Mouse (Mus musculus) lung, postnatal 4 days (tissue): ENCODE measurements around the gene Clk2.
"Not testable (repeated sequence)": the region's sequence is repeated elsewhere in the genome, so short reads cannot be mapped to it uniquely, and the experiment has no call there.

Experiments used
- DNase-seq, 2 experiments: peaks; one replicate each; pipeline ENCODE4 v3.0.0; 2021

The Clk2 gene

DNA sequence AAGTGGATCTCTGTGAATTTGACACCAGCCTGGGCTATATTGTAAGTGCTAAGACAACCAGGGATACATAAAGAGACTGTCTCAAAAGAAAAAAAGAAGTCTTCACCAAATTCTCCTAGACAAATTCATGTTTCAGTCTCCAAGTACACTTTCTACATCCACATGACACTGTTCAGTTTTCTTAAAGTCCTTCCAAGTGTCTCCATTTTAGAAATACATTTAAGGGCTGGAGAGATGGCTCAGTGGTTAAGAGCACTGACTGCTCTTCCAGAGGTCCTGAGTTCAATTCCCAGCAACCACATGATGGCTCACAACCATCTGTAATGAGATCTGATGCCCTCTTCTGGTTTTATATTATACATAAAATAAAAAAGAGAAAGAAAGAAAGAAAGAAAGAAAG, 3.4 kb upstream of the Clk2 start:
- not testable (repeated sequence) for DNase-seq

DNA sequence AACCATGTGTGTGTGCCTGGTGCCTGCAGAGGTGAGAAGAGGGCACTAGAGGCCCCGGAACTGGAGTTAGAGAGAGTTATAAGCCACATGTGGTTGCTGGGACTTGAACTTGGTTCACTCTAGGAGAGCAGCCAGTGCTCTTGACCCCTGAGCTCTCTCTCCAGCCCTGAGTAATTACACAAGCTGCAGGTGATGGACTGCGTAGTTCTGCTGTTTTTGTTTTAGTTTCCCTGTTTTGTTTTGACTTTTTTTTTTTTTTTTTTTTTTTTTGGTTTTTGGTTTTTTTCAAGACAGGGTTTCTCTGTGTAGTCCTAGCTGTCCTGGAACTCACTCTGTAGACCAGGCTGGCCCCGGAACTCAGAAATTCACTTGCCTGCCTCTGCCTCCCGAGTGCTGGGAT, 2.8 kb upstream of the Clk2 start:
- no peak for DNase-seq

DNA sequence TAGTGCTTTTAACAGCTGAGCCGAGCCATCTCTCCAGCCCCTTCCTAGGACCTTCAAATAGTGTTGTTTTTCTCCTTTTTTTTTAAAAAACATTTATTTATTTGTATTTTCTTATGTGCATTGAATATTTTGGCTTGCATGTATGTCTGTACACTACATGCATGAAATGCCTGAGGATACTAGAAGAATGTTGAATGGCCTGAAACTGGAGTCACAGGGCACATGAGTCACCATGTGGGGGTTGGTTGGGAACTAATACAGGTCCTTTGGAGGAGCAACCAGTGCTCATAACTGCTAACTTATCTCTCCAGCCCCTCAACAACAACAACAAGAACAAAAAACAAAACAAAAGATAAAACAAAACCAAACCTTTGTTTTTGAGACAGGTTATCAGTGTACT, 1.5 kb upstream of the Clk2 start:
- no peak for DNase-seq

DNA sequence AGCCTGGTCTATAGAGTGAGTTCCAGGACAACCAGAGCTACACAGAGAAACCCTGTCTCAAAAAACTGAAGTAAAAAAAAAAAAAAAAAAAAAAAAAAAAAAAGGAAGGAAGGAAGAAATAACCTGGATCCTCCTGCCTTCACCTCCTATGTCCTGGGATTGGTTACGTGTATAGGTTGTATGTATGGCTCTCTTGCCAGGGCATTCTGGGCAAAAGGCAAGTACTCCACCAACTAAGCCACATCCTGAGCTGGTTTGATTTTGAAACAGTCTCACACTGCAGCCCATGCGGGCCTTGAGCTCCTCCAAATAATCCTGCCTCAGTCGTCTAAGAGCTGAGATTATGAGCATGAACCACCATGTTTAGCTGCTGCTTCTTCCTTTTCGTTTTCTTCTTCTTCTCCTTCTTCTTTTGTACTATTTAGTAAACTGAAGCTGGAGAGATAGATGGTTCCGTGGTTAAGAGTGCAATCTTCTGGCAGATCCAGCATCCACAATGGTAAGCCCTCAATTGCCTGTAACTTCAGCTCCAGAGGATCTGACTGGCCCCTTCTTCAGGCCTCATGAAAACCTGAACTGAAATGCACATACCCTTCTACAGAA, 851 bp upstream of the Clk2 start:
- DNase-seq = peak in 1 of 2 experiments; percentile 9

DNA sequence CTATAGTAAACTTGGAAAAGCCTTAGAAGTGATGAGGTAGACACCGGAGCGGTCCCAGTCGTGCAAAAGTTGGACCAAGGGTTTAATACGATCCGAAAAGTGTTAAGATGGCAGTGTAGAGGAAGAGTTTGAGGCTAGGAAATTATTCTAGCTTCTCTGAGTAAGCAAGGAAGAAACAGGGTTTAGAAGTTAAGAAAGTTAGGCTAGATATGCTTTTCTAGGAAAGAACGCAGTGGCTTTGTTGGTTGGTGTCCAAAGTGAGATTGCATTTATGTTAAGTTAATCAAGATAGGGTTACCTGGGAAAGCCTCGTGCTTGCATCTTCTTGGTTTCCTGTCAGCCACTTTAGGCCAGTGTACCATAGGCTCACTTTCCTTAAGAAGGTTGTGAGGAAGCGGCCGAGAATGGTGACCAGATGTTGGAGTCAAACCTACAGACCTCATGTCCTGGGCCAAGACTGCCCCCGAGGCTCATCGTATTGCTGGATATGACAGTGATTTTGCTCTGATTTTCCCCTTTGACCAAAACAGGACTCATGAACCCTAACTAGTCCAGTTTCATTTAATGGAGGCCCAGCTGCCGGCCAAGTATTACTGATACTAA, 774 bp downstream of the Clk2 start:
- DNase-seq = peak in 1 of 2 experiments; percentile 13

DNA sequence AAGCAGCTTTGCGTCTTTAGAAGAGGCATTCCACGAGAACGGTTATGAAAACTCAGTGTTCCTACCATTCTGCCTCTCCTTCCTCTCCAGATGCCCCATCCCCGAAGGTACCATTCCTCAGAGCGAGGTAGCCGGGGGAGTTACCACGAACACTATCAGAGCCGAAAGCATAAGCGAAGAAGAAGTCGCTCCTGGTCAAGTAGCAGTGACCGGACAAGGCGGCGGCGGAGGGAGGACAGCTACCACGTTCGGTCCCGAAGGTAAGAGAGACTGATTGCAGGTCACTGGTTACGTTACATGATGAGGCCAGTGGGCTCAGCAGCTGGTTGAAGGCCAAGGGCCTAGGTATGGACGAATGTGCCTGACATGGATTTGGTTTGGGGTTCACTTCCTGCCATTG, 2.4 kb downstream of the Clk2 start:
- DNase-seq = peak in 1 of 2 experiments; percentile 23

DNA sequence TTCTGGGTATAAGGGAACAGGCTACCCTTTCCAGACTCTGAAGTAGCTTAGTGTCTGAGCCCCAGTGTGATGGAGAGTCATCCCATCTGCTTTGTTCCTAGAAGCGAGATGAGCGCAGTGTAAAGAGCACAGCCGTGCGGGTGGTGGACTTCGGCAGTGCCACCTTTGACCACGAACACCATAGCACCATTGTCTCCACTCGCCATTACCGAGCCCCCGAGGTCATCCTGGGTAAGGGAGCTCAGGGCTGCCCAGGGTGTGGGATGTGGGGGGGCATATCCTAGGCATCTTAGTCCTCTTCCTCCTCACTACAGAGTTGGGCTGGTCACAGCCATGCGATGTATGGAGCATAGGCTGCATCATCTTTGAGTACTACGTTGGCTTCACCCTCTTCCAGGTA, 10.2 kb downstream of the Clk2 start:
- DNase-seq = no peak

DNA sequence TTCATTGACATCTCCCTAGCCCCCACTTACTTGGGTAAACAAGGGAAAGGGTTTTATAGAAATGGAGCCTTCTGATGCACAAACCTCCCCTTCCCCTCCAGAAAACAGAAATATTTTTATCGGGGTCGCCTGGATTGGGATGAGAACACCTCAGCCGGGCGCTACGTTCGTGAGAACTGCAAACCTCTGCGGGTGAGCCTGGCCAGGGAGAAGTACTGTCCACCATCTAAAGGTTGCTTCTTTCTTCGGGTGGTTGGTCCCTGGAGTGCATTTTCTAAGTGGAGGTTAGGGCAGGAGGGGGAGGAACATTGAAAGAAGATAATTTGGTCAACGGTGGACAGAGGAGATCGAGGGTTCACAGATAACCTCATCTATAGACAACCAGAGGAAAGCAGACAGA, 10.9 kb downstream of the Clk2 start:
- no peak for DNase-seq

DNA sequence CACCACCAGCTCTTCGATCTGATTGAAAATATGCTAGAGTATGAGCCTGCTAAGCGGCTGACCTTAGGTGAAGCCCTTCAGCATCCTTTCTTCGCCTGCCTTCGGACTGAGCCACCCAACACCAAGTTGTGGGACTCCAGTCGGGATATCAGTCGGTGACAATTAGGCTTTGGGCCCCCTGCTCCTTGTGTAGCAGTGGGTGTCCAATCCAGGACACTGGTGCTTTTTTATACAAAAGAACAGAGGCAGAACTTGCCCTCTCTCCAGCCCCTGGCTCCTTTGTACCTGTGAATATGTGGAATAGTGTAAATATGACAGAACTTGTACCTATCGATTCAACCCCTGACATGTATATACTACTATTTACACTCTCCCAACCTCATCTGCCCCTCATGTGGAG, 11.8 kb downstream of the Clk2 start:
- DNase-seq = no peak

DNA sequence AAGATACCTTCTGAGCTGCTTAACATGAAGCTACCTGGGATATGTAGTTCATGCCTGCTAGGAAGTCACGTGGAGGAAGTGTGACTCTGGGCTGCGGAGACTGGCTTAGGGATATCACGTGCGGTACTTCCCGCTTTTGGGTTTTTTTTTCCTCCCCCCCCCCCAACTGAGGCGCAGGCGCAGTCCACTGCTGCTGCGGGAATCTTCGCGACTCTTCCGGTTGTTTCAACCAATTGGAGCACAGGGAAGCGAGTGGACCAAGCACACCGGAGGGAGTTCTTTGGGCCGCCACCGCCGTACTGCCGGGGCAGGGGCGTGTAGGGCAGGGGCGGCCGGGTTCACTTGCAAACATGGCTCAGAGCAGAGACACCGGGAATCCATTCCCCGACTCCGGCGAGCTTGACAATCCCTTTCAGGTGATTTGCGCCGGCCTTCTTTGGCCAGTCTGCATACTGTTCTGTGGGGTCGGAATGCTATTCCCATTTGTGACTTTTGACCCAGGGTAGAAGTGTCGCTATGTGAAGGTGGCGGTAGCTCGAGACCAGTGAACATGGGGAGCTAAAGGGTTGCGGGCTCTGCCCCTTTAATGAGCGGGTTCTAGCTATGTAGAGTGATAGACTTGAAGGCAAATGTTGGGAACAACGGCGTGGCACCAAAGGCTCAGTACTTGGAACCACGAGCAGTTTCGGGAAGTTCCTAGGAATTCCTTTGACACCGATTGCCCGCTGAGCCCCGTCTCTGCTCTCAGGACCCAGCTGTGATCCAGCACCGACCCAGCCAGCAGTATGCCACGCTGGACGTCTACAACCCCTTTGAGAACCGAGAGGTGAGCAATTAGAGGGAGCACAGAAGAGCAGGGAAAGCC, 12.9 kb downstream of the Clk2 start, which contains the start of gene Scamp3:
Gene Scamp3, plus strand, starts transcription at position 232 of the 865 bp plus-strand sequence.
- DNase-seq = peak; percentile 88 to 91

DNA sequence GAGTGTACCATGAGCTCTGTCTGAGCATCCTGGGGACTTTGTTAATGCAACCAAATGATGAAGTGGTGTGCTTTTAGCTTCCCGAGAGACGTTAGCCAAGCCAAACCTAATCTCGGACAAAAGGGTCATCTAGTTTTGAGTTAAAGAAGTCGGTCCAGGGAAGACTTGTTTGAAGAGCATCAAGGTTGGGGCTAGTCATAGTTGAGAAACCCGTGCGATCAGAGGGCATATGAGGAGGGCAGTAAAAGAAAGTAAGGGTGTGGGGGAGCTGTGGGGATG, 13.5 kb downstream of the Clk2 start:
- no peak for DNase-seq

DNA sequence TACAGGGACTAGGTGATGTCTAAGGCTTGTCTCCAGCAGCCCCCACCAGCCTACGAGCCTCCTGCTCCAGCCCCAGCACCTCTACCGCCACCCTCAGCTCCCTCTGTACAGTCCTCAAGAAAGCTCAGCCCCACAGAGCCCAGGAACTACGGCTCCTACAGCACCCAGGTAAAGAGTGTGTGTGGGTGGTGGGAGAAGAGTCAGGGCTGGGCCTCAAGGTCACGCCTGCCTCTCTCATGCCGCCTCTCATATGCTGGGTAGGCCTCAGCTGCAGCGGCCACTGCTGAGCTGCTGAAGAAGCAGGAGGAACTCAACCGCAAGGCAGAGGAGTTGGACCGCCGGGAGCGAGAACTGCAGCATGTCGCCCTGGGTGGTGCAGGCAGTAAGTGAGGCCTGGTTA, 14.5 kb downstream of the Clk2 start:
- DNase-seq = no peak

DNA sequence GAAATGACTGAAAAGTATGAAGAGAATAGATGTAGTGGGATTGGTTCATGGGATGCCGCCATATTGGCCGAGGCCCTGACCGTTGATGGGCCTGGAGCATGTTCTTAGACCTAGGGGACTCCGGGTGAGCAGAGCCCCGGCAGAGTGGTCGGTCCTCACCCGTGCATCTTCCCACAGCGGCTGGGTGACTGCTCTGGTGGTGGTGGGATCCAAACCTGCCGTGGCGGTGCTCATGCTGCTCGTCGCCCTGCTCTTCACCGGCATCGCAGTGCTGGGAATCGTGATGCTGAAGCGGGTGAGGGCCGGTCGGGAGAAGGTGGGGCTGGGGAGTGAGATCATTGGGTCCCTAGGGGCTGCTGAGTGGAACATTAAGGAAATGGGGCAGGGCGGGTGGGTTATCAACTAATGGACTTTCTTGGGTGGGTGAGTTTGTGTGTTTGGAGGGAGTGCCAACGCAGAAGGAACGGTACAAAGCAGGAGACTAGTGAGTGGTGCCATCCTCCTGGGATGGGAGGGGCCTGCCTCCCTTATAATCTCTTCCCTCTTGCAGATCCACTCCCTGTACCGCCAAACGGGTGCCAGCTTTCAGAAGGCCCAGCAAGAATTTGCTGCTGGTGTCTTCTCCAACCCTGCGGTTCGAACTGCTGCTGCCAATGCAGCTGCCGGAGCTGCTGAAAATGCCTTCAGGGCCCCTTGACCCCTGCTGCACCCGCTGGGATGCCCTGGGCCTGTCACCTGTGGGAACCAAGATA, 17.3 kb downstream of the Clk2 start:
- no peak for DNase-seq

DNA sequence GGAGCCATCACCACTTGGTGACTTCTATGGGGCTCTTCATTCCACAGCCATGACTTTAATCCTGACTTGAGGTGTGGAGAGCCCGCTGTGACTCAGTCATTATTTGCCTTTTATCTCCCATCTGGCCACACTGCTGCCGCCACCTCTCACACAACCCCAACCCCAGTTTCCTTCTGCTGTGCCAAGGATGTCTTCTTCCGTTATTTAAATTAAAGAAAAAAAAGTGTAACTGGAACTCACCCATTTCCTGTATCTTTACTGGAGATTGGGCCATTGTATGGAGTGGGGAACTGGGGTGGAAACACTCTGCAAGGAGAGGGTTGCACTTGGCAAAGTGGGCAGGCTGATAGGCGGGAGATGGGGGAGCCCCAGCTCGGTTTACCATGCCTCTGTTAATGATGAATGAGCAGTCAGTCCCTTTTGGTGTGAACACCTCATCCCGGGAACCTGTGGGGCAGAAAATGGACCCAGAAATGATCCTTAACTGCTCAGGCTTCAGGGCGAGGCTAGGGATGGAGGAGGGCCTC, 18.0 kb downstream of the Clk2 start:
- no peak for DNase-seq

DNA sequence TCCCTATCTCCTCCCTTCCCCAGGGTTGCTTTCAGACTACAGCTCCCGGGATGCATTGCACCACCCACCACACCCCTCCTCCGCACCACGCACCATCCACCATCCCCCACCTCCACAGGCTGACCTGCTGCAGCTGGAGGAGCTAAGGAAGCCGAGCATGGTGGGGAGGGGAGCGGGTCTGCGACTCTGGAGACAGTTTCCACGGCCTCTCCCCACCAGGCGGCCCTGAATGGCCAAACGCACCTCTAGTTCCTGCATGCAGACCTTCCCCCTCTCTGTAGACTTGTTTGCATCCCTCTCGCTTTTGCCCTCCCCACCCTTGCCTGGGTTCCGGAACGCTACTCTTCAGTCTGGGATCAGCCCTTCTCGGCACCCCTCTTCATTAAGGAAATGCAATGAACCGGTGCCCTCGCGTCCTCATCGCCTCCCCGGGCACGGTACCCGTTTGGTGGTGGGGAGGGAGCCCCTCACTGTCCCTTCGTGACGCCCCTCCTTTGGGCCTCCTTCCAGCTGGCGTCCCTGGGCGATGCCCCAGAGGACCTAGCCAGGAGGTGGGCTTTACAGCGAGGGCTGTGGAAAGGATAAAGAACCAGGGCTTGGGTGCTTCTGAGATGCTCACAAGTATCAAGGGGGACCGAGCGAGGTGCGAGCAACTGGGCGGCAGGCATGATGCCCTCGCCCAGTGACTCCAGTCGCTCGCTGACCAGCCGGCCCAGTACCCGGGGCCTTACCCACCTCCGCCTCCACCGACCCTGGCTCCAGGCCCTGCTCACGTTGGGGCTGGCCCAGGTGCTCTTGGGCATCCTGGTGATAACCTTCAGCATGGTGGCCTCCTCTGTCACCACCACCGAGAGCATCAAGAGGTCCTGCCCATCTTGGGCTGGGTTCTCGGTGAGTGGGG, 18.7 kb downstream of the Clk2 start, which contains the start of gene Fam189b:
Gene Fam189b, plus strand, starts transcription at position 86 of the 901 bp plus-strand sequence.
- peak; percentile 86 to 89 for DNase-seq

DNA sequence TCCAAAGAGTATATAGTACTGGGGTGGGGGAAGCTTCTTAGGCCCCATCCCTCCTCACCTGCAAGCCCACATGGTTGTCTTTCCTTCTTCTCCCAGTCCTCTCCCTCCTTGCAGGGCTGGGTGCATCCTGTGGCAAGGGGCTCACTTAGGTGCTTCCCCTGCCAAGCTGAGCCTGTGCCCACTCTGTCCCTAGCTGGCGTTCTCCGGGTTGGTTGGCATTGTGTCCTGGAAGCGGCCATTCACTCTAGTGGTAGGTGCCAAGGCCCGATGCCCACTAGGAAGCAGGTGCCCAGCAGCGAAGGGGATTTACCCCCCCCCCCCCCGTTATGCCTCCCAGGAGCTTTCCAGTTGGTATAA, 19.3 kb downstream of the Clk2 start:
- DNase-seq = no peak

DNA sequence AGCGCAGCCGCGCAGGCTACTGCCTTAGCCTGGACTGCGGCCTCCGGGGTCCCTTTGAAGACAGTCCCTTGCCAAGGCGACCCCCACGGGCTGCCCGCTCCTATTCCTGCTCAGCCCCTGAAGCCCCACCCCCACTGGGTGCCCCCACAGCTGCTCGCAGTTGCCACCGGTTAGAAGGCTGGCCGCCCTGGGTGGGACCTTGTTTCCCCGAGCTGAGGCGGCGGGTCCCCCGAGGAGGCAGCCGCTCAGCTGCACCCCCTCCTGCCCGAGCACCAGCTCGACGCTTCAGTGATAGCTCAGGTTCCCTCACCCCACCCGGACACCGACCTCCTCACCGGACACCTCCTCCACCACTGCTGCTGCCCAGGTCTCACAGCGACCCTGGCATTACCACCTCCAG, 22.6 kb downstream of the Clk2 start:
- DNase-seq = no peak

DNA sequence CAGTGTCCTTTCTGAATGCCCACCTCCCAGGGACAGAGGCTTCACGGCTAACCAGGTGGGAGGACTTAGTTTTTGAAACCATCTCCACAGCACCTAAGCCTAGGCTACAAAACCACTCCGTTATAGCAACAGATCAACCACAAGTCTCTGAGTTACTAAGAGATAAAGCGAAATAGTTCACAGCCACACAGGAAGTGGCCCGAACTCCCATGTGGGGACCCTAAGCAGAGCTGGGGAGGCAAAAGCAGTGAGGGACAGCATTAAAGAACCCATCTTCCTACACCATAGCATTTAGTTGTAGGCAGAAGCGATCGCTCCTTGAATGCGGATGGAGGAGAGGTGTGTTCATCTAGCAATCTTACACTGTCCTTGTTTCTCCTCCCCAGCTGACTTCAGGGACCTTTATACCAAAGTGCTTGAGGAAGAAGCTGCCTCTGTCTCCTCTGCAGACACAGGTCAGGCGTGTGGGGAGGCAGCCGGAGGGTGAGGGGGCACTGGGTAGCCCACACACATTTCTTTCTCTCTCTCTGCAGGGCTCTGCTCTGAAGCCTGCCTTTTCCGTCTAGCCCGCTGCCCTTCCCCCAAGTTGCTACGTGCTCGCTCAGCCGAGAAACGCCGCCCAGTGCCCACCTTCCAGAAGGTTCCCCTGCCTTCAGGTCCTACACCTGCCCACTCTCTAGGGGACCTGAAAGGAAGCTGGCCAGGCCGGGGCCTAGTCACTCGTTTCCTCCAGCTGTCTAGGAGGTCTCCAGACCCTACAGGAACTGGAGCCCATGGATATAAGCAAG, 23.3 kb downstream of the Clk2 start:
- no peak for DNase-seq

DNA sequence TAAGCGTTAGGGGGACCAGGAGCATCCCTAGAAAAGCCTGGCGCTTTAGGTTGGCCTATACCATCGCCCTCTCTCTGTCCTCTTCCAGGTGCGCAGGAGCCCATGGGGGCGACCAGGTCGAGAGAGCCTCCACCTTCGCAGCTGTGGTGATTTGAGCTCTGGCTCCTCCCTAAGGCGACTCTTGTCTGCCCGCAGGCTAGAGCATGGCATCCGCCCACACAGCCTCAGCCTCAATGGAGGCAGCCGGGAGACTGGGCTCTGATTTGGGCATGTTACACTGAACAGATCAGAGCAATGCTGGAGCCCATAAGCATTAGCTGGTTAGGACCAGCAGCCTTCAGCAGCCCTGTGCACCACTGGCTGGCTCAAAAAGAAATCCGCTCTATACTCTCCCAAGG, 23.9 kb downstream of the Clk2 start:
- no peak for DNase-seq

DNA sequence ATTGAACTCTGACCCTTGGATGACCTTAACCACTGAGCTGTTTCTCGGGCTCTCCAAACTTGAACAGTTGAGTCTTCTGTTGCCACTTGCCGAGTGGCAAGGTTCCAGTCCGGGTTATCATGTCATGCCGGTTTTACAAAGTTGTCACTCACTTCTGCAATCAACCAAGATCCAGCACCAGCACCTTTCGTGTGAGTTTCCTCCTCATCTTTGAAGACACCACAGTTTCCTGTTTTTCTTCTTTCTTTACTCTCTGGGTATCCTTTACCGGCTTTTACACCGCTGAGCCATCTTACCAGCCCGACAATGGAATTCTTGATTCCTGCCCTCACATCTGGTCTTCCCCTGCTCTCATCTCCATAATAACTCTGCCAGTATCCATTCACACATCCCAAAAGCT, 25.8 kb downstream of the Clk2 start:
- DNase-seq = no peak

DNA sequence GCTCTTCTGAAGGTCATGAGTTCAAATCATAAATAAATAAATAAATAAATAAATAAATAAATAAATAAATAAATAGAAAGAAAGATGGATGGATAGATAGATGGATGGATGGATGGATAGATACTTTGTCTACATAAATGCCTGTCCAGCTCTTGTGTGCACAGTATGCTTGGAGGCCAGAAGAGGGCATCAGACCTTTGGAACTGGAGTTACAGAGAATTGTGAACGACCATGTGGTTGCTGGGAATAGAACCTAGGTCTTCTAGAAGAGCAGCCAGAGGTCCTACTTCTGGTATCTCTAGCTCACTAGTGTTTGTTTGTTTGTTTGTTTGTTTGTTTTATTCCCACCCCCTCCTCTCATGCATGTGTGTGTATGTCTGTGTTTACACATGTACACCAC, 28.8 kb downstream of the Clk2 start:
- no peak for DNase-seq
